Mouse (Mus musculus) lung, postnatal 36 days (tissue): ENCODE measurements at regions not wholly inside any gene's neighbourhood (a gene's known extent, or its start where the extent isn't known, plus 50 kb on each side); places are given as distances from the start of the nearest gene placed in this dataset.

ENCODE experiments used
- DNase-seq: peaks from one replicate; pipeline ENCODE4 v3.0.0; 2022; ENCODE audit warnings: mixed read lengths

DNA sequence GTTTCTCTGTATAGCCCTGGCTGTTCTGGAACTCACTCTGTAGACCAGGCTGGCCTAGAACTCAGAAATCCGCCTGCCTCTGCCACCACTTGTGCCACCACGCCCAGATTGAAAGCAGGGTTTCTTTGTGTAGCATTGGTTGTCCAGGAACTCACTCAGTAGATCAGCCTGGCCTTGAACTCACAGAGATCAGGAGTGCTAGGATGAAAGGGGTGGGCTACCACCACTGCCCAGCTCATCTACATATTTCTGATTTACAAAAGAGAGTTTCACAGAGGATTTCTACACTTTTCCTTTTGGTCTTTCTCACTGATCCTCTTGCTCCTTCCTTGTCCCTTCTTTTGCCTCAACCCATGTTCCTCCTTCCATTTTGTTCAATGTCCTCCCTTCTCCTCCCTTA lies 53.1 kb upstream of the Lbx1 start:
- no peak for DNase-seq

DNA sequence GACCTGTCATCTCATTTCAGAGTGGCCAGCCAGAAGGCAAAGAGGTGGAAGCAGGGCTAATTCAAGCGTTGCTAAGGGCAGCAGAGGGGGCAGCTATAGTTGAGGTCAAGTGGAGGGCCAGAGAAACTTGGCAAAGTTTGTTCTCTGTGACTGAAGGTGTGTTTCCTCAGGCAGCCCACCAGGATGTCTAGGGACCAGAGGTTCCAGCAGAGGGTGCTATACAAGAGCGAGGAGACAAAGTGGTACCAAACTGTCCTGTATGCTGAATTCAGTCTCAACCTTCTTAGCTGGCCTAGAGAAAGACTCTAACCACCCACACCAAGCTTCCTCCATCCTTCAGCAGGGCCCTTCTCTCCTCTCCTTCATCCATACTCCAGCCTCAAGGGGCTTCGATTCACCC lies 62.2 kb upstream of the Lbx1 start:
- DNase-seq = no peak

DNA sequence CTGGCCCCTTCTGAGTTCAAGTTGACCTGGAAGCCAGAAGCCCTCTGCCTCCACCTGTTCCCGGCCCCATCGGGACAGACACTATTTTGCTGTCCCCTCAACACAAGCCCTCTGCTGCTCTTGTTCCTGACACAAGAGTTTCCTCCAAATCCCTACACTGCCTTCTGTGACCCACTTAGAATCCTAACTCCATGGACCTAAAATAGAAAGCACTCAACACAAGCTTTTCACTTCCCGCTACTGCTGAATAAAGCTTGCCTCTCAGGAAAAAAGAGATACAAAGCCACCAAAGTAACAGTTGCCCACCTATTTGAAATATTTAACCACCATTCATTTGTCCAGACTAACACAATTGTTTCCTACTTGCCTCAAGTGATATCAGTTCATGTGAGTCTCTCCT lies 63.7 kb upstream of the Lbx1 start:
- DNase-seq = no peak

DNA sequence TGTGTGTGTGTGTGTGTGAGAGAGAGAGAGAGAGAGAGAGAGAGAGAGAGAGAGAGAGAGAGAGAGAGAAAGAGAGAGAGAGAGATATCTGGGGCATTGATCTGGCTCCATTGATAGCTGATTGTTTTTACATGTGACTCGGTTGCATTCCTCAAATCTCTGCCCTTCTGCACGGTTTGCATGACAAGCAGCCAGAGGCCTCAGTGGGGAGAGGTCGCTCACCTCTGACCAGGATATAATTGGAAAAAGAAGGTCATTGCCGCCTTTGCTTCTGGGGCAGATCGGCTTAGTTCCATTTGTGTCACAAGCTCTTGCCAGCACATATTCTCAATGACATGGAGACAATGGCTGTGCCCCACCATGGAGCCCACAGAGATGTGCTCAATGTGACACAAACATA lies 63.8 kb upstream of the Btrc start:
- DNase-seq = no peak

DNA sequence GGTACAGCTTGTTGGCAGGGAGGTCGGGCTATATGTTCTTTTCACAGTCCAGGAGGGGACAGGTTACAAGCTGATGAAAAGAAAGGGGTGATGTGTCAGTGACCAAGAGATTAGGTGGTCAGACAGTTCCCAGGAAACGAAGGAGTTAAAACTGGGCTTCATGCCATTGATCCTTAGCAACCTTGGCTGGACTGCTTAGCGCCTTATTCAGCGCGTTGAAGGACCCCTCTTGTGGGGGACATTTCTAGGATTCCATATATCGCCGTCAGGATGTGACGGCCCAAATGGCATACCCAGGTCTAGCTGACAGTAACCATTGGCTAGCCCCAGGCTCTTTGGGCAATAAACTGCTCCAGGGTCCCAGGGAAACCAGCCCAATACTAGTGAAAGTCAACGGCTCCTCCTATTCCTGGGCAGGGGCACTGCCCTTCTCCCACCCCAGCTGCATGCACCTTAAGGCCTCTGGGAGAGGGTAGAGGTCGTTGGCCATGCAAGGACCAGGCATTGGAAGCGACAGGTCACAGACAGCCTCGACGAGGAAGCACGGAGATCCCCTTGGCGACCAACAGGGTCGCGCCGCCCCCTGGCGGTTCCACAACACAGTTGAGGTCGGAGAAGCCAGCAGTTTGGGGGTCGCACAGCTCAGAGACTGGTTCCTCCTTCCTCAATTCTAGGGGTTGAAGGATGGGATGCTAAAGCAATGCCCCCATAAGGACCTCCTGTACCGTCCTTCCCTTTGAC lies 62.7 kb upstream of the Btrc start:
- peak; percentile 19 for DNase-seq

DNA sequence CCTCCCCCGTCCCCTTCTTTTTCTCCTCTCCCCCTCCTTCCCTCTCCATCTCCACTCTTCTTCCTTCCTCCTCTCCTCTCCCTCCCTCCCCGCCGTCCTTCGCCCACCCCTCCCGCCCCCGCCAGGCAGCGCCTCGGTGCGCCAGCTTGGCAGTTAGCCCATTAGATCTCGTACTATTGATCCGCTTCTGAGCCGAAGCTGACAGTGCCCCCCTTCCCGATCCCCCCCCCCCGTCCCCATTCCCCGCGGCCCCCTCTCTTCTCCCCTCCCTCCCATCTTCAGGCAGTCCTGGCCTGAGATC lies 62.2 kb upstream of the Btrc start:
- DNase-seq = no peak

DNA sequence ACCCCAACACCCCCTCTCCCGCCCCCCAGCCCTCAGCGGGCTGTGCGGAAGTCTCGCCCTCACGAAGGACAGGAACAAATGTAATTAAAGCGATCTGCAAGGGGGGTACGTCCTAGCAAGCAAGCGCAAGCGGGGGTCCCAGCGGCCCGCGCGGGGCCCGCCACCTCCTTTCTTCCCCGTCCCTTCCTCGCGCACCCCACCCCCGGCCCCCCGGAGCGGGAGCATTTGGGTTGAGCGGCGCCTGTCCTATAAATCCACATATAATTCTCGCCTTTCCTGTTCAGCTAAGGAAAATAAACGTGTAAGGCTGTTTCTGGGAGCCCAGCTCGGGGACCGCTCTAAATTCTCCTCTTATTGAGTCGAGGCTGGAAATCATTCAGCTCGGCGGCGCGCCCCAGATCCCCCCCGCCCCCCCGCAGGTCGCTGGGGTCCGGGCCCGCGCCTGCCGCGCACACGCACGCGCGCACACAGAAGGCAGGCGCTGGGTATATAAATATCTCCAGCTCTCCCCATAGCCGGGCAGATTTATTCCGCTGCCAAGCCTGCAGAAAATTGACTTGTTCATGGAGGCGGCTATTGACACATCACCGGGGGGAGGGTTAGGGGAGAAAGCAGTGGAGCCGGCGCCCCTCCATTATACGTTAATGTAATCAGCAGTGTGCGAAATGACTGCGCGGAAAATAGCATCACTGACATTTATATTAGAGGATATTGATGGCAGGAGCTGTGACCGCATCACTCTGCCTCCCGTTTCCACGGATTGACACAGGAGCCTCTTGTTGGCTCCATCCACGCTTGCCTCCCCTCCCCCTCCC lies 61.6 kb upstream of the Btrc start:
- DNase-seq = no peak

DNA sequence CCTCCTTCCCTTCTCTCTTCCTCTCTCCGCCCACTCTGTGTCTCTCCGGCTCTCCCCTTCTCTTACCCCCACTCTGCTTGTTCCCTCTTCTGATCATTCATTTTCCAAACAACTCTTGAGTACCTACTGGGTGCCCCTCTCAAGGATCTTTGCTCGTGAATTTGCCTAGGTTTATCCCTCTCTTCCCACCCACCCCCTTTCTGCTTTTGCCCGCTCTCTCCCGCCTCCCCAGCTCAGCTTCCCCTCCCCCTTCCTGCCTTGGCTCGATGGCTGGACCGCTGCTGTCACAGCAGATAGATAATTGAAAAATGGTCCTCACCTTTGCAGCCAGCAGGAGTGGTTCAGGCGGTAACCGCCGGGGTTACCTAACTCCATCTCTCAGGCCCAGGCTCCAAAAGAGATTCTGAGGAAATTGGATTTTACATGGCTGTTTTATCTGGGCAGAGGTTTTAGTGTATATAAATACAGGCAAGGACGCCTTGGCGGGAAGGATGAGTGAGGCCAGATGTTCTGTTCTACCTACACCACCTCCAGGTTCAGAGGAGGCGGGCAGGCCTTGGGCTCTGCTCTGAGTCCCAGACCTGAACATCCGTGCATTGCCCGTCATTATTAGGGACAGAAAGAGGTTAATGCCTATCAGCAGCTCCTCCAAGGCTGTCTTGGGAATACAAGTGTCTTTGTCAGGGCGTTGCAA lies 60.8 kb upstream of the Btrc start:
- DNase-seq = no peak

DNA sequence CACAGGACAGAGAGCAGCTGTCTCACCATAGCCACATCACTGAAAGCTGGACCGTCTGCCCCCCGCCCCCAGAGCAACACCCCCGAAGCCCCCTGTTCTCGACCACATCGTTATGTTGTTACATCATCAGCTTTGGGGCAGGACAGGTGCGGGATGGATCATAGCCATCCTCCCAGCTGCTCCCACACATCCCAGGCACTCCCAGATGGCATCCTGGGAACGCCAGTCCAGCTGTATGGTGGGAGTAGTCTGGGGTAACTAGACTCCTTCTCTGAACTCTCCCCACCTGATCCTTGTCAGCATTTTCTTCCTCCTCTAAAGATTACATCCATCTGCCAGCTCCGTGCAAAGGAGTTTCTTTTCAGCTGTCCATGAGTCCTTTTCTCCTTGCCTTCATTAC lies 59.0 kb upstream of the Btrc start:
- no peak for DNase-seq

DNA sequence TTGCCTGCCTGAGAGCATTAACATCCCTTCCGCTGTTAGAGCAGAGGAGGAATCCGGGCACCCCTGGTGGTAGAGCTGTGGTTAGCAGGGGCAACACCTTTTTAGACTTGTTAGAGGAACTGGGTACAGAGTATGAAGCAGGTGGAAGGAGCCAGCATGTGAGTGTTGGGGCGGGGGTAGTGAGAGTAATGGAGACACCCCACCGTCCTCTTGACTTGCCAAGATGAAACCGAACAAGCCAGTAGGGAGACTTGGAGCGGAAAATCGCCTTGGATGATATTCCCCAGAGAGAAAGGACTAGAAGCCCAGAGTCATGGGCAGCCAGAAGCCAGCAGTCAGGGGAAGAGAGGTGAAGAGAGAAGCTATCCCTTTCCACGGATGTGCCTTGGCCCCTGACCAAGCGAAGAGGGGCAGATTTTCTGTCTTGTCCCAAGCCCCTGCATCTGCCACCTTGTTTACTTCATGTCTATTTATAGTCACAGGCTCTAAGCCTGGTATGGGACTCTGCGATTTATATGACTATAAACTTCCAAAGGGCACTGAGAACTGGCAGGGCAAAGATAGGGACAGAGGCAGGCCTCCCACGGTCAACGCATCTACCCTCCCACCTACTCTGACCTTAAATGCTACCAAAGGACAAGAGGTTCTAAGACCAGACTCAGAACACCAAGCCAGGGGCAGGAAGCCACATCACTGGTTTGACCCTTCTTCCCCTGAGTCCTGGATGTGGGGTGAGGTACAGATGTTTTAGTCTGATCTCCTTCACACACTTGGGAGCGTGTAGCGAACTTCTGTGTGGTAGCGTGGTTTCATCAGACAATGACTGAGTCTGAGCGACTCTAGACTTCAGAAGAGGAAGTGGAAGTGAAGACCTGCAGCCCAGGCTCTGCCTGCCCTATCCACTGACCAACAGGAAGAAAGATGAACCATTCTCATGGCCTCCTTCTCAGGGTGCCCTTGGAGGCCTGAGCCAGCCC lies 55.9 kb upstream of the Btrc start:
- DNase-seq = peak; percentile 40

DNA sequence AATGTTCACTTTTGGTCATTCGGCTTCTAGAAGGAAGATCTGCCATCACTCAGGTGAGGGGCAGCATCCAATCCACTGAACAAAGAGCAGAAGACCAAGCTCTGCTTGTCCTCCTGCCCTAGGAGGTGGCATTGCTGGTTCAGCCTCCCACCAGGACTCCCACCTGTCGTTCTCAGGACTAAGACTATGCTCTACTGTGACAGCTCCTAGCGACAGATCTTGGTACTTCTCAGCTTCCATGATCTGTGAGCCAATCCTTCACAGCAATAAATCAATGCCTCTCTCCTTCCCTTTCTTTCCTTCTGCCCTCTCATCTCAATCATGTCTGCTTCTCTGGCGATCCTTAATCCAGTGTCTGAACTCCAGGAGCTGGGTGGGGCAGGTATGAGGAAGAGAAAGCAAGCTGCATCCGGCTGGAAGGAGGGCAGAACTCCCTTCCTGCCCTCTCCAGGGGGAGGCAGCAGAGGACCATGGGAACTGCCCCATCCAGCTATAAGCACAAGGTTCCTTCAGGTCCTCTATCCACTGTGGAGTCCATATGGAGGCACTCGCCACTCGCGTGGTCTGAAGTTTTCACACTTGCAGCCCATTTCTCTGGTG lies 54.8 kb upstream of the Btrc start:
- DNase-seq = peak; percentile 35

DNA sequence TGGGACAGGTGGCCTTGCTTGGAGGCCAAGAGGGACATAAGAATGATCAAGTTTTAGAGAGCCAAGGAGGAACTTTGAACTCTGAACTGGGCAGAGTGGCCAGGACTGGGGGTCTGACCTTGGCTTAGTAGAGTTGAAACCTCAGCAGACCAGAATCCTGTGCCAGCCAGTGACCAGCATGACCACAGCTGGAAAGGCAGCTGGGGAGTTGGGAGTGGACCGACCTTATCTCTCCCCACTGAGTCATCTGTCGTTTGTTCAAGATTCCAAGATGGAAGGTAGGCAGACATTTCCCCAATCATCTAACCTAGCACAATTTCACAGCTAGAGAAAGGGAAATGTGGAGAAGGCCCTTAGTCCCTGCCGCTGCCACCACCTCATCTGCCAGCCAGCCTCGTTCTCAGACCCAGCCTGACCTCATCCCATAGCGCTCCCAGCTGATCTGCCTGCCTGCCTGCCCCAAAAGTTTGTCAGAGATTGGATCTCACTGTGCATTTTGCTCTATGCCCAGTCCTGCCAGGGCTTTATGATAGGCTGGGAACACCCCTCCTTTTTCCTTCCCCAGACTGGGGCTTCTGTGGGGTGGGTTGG lies 53.1 kb upstream of the Btrc start:
- no peak for DNase-seq

DNA sequence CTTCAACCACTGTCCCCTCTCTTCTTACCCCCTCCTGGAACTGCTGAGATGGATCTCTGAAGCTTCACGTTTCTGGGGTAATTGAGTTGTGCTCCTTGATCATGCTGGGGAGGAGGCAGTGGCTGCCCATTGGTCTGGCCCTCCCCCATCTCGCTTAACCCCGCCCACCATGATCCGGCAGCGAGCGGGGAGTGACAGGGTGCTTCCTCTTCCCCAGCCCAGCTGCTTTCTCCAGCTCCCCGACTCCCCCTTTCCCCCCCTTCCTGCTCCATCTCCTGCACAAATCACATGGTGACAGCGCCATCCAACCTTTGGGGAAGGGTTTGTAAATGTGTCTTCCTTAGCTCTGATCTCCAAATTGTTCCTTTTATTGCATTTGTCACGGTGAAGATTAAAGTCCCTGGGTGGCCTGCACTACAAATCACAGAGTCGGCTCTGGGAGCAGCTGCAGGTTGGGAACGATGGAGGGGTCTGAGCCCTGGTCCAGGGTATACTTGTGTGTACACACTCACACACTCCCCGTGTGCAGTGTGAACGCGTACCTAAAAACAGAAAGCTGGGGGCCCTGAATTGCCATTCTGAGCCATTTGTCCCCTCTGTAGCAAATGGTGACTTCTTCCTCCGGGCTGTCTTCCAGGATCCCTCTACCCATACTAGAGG lies 52.5 kb upstream of the Btrc start:
- peak; percentile 79 for DNase-seq

DNA sequence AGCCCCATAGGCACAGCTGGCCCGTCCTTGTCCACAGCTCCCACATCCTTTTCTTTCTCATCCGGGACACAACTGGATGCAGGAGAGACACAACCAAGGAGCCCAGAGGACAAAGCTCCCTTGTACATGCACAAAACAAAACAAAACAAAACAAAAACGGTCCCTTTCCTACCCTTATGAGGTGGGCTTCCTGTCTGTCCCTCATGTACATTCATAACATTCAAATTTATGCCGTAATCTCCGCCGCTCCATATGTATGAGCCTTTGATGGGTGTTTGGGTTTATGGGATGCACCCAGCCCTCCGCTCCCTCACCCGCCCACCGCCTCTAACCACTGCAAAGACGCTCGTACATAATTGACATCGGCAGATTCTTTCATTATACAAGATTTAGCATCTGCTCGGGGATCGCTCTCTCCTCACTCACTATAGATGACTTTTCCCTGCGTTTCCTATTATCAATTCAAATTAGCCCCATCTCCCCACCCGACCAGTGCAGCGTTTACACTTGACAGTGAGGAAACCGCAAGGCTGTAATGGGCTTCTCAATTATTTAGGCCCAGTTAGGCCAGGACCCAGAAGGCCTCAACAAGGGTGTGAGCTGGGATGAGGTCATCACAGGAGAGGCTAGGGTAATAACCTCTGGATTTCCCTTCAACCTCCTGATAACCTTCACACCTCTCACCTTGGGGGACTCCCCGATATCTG lies 51.5 kb upstream of the Btrc start:
- no peak for DNase-seq

DNA sequence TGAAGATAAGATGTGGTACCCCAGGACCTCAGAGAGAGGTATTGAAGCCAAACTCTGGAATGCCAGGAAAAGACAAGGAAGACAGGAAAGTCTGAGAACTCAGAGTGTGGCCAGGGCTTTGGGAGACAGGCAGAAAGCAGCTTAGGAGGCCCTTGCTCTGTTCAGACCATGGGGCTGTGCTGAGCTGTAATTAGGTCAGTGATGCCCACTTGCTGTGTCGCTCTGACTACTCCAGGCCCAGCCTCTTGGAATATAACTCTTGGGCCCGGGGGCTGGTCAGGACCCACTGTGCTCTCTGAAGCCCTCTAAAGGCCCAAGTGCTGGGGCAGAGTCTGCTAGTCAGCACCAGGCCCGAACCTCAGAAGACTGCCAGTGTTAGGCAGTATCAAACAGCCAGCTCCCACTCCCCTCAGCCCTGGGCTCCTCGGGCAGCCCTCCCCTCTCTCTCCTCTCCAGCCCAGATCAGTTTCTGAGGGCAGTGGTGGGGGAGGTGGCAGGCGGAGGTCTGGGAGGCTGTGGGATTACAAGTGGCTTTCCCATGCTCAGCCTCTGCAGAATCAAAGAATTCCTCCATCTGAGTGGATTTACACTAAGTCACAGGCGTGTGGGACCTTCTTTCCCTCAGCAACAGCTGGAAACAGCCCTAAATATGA lies 50.7 kb upstream of the Btrc start:
- no peak for DNase-seq
